Mouse (Mus musculus): ENCODE data around the gene Hvcn1. TPM values are rescaled to one million over a fixed set of nuclear protein-coding genes. Genes with fewer than 3 reads are reported as not detected.
"Not testable (repeated sequence)": the region's sequence is repeated elsewhere in the genome, so short reads cannot be mapped to it uniquely, and the experiment has no call there.

The Hvcn1 gene
- total RNA-seq (2021) = 1 to 10 TPM; 3.4 to 5.0 TPM
- long read RNA-seq, experiment 1, partial matches to known transcripts = 2 of 4 reads
- long read RNA-seq, experiment 1, other reads (novel, unspliced or antisense) = 2 of 4 reads
- long read RNA-seq, experiment 2, partial matches to known transcripts = 2 of 9 reads
- long read RNA-seq, experiment 2, other reads (novel, unspliced or antisense) = 5 of 9 reads

DNA sequence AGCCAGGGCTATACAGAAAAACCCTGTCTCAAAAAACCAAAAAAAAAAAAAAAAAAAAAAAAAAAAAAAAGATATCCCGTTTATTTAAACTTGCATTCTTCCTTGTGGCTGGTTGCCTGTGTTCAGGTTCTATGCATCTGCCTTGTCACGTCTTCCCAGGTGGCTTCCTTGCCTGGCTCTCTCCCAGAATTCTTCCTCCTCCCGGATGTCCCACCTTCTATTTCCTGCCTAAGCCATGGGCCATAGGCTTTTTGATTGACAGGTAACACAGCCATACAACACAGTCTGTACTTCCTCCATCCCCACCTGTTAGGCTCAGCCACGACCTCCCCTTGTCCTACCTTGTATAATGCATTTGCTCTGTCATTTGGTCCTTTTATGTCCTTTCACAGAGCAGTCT is at the start of gene Hvcn1:
TSS of gene Hvcn1 (plus strand) at position 330 of the 400 bp plus-strand sequence.
- no peak for DNase-seq (ENCODE audit: low spot score in 2 of 2)

DNA sequence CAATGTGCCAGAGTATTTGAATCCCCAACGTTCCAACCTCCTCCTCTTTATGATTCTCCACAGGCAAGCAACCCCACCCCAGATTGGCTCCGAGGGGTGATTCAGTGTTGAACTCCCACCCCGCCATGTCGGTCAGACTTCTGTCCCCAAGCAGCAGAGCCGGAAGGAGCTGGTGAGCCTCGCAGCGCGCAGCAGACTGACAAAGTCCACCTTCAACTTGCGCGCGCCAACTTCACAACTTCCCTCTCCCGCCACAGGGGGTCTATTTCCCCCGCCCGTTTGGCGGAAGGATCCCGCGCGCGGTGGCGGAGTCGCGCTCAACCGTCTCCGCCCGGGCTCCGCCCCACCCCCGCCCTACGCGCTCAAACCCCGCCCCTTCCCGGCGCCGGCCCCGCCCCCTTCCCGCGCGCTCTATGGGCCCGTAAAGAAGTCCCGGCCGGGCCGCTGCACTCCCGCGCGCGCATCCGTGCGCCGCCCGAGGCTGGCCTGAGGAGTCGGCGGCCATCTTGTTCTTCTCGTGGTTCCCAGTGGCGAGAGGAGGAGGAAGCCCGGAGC is 48.7 kb upstream of the Hvcn1 start, which contains the start of gene Ppp1cc:
TSS of gene Ppp1cc (plus strand) at position 452 of the 555 bp plus-strand sequence.
- peak; percentile 90 to 94 for DNase-seq (ENCODE audit: low spot score in 2 of 2)

DNA sequence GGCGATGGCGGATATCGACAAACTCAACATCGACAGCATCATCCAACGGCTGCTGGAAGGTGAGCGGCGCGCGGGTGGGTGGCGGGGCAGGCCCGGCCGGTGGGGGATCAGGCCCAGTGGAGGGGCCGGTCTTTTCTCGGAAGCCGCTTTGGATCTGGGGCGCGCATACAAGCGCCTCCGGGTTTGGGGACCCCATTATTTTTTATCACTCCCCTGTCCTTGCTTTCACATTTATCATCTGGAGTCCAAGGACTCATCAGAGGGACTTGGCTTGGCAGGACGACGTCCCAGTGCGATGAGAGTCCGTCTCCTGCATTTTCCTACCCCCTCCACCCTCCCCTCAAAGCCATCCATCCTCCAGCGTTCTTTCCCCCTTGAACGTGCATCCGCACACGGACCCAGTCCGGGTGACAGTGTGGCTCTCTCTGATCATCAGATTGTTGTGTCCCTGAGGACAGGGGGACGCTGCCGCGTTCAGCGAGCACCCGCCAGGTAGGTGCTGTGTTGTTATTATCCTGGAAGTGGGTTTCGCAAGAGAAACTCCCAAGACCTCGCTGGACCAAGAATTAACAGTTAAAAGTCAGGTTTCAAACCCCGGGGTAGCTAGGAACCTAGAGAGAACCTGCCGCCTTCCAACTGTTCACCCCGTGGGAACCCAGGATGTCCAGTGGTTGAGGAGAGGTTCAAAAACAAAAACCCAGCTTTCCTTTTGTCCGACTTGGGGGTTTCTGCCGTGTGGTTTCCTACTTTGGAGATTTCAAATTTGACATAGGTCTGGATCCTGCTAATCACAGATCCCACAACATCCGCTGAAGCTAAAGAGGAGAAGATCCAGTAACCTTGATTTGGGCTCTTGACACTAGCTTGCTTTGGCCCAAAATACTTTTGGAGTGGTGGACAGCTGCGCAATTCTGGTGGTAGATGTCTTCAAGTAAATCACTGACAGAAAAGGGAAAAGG is 47.8 kb upstream of the Hvcn1 start:
- no peak for DNase-seq (ENCODE audit: low spot score in 2 of 2)

DNA sequence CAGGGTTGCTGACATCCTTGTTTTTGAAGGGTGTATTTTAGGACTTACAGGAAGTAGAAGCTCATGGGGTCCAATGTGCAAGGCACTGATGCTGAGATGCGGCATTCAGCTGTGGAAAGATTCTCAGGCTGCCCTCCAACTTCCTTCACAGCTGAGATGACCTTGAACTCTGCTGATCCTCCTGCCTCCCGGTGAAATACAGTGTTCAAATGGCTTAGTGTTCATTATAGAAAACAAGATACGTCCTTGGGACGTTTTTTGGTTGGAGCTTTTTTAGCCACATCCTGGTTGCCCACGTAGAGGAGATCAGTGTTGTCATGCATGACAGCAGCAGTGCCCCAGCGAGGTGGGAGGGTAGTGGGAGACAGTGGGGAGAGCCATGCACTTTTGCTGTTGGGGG is 43.4 kb upstream of the Hvcn1 start:
- no peak for DNase-seq (ENCODE audit: low spot score in 2 of 2)

DNA sequence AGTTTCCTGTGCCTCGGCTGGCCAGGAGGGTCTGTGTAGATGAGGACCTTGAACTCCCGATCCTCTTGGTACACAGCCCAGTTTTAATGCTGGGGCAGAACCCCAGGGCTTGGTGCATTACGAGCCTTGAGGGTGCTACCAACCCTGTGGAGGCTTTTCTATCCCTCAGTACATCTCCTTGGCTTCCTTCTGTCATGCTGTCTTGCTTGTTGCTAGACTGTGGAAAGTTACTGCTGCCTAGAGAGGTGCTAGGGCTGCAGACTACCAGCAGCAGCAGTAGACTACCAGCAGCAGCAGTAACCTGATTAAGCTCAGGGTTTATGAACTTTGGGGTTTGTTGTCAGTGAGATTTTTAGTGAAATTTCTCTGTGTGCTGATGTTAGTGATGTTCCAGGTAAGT is 42.6 kb upstream of the Hvcn1 start:
- DNase-seq (ENCODE audit: low spot score in 2 of 2) = no peak

DNA sequence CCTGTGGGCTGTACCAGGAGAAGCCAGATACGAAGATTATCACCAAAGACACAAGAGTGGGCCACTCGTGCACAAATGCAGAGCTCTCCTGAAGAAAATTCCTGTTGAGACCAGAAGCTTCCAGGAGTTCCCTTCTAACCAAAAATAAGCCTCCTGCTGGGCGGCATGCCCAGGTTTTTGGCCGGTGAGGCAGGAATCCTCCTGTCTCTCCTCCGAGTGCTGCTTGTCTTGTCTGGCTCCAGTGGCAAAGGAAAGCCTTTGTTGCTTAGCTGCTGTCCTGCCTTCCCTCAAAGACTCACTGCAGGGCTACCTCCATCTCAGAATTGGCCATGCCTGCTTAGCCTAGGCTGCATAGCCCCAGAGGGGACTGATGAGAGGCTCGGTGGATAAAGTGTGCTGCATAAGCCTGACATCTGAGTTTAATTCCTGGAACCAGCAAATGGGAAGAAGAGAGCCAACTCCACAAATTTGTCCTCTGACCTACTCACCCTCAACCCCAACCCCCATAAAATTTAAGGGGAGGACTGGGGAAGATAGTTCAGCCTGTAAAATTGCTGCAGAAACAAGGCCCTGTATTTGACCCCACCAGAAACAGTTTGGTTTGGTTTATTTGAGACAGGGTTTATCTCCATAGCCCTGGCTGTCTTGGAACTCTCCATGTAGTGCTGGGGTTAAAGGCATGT is 41.2 kb upstream of the Hvcn1 start:
- DNase-seq (ENCODE audit: low spot score in 2 of 2) = no peak

DNA sequence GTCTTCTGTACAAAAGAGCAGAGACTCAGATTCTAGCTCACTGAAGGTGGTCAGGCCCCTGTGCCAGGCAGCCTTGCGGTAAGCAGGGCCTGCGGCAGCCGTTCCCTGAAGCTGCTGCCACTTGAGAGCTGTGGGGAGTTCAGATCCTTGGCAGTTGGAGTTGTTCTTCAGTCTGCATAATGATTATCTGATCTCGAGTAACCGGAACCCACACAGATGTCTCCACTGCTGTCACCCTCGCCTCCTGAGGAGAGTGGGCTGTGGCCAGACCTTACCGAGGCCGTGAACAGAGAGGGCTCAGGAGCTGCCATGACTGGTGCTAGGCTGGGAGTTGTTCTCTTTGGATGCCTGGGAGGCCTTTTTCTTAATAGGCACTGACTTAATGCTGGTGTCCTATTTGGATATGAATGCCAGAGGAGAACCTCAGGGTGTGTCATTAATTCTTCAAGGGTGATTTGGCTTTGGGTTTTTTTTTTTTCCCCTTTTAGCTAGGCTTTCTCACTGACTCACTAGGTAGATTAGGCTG is 39.9 kb upstream of the Hvcn1 start:
- DNase-seq (ENCODE audit: low spot score in 2 of 2) = no peak

DNA sequence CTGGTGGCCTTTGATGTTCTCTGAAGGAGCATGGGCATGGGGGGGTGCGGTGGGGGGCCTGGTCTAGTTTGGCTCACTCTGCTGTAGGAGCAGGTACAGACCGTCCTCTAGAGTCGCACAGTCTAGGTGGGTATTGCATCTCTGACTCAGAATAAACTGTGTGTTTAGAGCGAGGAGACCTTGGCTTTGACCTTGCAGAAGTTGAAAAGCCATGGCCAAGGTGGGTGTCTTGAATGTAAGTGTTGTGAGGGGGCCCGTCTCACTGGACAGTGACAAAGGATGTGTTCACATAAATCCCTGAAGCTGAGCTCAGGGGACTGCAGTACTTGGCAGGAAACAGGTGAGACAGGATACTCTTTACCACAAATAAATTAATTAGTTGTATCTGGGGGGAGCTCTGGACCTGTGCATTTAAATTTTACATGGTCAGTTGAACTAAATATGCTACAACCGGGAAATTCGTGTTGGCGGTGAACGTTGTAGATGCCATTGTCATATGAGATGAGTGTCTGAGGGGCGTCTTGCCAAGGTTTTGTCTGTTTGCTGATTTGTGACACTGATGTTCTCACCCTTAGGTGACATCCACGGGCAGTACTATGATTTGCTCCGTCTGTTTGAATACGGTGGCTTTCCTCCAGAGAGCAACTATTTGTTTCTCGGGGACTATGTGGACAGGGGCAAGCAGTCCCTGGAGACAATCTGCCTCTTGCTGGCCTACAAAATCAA is 38.1 kb upstream of the Hvcn1 start:
- no peak for DNase-seq (ENCODE audit: low spot score in 2 of 2)

DNA sequence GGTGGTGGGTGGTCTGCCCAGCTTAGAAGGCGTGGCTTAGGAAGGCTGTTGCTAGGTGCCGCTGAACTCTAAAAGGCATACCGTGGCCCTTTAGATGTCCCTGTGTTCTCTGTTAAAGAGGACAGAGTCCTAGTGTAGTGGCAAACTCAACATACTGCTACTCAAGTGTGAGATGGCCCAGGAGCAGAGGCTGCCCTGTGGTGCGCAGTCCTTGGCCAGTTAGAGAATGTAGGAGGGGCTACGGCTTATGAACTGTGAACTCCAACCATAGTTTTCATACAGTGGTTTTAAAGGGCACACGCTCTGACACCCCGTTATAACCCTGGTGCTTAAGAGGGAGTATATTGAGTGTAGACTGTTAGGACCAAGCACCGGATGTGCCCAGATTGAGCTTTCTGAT is 35.5 kb upstream of the Hvcn1 start:
- no peak for DNase-seq (ENCODE audit: low spot score in 2 of 2)

DNA sequence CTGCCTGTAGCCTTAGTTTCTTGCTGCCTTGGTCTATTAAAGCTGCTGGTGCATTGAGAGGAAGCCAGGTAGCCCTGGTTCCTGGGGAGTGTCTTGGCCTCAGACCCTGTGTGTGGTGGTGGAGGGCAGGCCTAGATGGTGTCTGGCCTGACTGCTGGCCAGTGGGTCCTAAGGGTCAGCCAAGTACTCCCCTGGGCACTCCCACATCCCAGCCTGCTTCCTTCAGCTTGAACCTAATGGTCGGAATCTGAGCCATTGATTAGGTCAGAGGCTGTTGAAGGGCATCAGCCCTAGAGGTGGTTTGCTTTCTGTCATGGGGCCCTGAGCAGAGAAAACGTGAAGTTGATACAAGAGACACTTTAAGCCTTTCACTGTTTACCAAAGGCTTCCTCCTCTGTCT is 31.2 kb upstream of the Hvcn1 start:
- no peak for DNase-seq (ENCODE audit: low spot score in 2 of 2)

DNA sequence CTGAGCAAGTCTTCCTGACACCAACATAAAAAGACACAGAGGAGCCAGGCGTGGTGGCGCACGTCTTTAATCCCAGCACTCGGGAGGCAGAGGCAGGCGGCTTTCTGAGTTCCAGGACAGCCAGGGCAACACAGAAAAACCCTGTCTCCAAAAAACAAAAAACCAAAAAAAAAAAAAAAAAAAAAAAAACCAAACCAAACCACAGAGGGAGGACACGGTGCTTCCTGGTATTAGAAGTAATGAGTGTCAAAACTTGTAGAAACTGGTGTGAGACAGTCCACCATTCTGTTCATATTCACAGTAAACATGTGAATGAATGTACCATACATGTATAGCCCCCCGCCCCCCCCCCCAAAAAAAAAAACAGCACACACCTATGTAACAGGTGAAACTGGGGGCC is 30.6 kb upstream of the Hvcn1 start:
- DNase-seq (ENCODE audit: low spot score in 2 of 2) = no peak

DNA sequence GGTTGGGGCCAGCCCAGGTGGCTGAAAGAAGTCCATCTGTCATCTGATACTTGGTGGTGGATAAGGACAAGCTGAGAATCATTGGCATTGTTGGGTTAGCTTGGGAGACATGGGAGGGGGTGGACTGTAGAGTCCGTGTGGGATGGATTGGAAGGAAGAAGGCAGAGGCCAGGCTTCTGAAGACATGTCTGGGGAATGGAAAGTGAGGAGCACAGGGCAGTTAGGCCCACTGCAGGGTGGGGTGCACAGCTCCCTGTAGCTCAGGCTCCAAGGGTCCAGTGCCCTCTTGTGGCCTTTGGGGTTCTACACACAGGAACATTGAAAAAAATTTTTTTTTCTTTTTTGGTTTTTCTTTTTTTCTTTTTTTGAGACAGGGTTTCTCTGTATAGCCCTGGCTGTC is 30.2 kb upstream of the Hvcn1 start:
- peak in 1 of 2 experiments; percentile 40 for DNase-seq (ENCODE audit: low spot score in 2 of 2)

DNA sequence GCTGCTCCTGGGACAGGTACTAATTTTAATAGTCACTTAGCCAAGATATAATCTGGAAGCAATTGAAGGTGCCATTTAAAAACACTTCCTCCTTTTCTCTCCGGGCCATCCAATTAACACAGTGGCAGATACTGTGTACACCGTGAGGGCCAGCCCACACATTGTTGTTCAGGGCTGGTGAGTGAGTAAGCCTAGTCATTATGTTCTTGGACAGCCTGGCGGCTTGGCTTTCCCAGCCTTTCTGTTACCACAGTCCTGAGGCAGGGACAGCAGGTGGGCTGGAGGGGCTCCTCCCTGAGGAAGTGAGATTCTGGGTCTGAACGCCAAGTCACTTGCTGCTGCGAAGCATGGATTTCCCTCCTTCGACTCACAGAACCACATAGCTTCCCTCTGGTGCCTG is 26.9 kb upstream of the Hvcn1 start:
- DNase-seq (ENCODE audit: low spot score in 2 of 2) = no peak

DNA sequence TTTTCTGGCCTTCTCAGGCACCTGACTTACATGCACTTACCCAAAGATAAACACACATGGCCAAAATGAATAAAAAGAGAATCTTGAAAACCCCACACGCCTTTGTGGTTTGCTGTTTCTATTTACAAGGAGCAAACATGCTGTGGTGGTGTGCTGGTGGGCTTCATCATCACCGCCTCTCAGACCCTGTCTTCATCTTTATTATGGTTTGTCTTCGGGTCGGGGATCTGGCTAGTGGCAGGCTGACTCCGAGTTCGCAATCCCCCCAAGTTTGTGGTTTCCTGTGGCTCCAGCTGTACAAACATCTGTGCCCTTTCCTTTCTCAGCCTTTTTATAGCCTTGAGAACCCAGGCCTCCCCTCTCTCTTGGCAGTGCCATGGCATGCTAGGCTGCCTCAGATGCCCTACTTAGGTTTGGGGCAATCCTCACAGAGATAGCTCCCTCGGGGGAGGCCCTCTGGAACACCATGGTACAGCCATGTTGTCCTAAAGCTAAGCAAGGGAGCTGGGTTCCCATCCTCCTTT is 22.3 kb upstream of the Hvcn1 start:
- DNase-seq (ENCODE audit: low spot score in 2 of 2) = no peak

DNA sequence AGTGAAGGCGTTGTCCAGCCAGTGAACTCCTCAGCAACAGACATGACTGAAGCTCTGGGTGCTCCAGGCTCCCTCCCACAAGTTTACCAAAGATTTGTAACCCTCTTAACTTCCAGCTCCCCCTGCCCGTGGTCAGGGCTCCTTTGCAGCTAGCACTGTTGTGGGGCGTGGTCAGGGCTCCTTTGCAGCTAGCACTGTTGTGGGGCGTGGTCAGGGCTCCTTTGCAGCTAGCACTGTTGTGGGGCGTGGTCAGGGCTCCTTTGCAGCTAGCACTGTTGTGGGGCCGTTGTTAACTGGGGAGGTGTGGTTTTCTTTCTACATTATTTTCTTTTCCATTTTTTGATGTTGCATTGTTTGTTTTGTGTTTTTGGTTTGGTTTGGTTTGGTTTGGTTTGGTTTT is 21.7 kb upstream of the Hvcn1 start:
- DNase-seq (ENCODE audit: low spot score in 2 of 2) = not testable (repeated sequence)

DNA sequence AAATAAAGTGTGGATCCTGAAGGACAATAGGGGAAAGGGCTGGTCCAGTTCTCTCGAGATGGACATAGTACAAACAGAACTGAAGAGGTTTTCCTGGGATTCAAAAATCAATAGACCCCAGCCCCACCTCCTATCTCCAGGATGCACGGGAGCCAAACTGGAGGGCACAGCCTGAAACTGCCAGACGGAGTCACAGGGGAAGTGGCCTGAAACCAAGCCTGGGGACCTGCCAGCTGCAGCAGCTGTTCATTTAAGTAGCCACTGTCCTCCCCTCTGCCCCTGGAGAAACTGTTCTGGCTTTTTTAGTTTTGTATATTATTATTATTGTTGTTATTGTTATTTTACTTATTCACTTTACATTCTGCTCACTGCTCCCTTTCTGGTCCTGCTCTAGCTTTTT is 17.5 kb upstream of the Hvcn1 start:
- DNase-seq (ENCODE audit: low spot score in 2 of 2) = no peak

DNA sequence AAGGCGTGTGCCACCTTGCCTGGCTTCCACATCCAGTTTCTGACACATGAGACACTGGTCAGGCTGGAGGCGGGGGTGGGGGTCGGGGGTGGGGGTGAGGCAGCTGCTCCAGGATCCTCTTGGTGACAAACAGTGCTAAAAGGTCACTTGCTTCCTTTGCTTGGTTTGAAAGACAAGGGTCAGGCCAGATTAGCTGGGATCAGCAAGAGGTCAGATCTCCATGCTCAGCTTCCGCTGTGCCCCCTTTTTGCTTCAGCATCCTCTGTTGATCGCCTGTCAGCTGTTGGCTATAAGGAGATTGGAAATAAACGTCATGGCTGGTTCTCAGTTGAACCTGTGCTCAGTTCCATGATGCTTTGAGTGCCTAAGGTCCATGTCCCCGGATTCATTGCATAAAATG is 16.1 kb upstream of the Hvcn1 start:
- no peak for DNase-seq (ENCODE audit: low spot score in 2 of 2)

DNA sequence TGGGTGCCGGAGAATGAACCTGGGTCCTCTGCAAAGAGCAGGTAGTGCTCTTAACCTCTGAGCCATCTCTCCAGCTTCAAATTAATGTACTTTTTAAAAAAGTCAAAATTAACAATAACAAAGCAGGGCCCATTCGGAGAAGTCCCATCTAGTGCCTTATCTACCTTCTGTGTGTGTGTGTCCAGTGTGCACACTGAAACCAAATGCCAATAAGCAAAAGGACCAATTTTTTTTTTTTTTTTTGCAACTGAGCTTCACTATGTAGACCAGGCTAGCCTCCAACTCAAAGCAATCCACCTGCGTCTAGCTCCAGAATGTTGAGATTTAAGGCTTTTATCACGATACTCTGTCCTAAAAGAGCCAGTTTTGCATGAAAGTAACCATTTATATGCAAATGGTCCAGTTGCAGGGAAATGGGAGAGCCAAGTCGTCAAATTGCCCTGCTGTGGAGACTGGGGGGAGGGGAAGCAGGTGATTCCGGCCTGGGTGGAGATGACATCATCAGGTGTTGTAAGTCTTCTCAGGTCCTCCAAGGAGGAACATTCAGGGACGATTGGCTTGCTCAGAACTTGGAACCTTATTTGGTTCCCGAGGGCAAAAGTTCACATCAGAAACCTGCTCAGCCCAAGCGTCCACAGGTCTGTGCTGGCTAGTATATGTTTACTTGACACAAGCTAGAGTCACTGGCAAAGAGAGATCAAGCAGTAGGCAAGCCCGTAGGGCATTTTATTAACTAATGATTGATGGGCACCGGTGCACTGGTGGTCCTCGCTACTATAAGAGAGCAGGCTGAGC is 15.1 kb upstream of the Hvcn1 start:
- no peak for DNase-seq (ENCODE audit: low spot score in 2 of 2)

DNA sequence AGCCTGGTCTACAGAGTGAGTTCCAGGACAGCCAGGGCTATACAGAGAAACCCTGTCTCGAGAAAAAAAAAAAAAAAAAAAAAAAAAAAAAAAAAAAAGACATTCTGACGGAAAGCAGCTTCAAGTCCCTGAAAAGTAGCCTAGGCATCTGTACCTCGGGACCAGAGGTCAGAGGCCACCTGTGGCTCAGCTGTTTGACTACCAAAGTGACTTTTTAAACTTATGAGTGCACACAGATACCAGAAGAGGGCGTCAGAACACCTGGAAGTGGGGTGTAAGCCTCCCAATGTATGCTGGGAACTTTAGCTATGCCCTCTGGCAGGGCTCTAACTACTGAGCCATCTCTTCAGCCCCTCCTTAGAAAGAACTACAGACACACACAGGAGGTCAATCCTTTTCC is 14.3 kb upstream of the Hvcn1 start:
- DNase-seq (ENCODE audit: low spot score in 2 of 2) = no peak

DNA sequence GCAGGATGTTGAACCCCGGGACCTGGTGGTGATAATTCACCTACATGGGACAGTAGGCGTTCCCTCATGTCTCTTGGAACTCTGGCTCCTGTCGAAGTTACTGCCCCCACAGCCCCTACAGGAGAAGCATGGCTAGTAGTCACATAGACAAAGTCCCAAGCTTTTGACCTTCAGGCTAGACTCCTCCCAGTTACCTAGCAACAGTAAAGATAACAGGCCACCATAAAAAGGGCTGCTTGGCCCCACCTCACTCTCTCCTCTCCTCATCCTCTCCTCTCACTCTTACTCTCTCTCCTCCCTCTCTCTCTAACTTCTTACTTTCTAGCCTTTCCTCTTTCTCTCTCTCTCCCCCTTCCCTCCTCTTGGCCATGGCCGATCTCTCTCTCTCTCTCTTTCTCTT is 5.7 kb upstream of the Hvcn1 start:
- no peak for DNase-seq (ENCODE audit: low spot score in 2 of 2)
